Mouse (Mus musculus) midbrain, postnatal 0 days (tissue): ENCODE measurements around the gene Qpctl. TPM values are rescaled to one million over a fixed set of nuclear protein-coding genes. Genes with fewer than 3 reads are reported as not detected.

ENCODE experiments used
- ATAC-seq: fragments of 200-750 bp; cut with Nextera tagmentation; 2 replicates; pipeline ENCODE4 v1.8.0; 2017; ENCODE audit warnings: moderate number of reproducible peaks, mild to moderate bottlenecking, moderate TSS enrichment, moderate library complexity; ENCODE audit not compliant: low FRiP score
- DNase-seq: peaks from one replicate; pipeline ENCODE4 v3.0.0-alpha.2; 2015; ENCODE audit warnings: low spot score
- H3K27ac ChIP-seq: fragments of 300-500 bp; sonication (generic); 2 replicates; pipeline ENCODE4 v1.5.1; 2014; ENCODE audit warnings: low read depth, mild to moderate bottlenecking, low read length, mixed read lengths
- H3K27me3 ChIP-seq: fragments of 300-500 bp; sonication (generic); 2 replicates; pipeline ENCODE4 v1.6.1; 2014; ENCODE audit warnings: low read length, control low read depth, mixed read lengths; ENCODE audit not compliant: insufficient read depth
- H3K36me3 ChIP-seq: fragments of 300-500 bp; sonication (generic); 2 replicates; pipeline ENCODE4 v1.6.1; 2014; ENCODE audit warnings: low read length, control low read depth, mixed read lengths; ENCODE audit not compliant: insufficient read depth
- H3K4me1 ChIP-seq: fragments of 300-500 bp; sonication (generic); 2 replicates; pipeline ENCODE4 v1.6.1; 2014; ENCODE audit warnings: mild to moderate bottlenecking, control low read depth, antibody characterized with exemption, low read length, mixed read lengths; ENCODE audit not compliant: insufficient read depth
- H3K4me2 ChIP-seq: fragments of 300-500 bp; sonication (generic); 2 replicates; pipeline ENCODE4 v1.6.1; 2014; ENCODE audit warnings: low read depth, mild to moderate bottlenecking, low read length, mixed read lengths; ENCODE audit not compliant: poor library complexity, severe bottlenecking
- H3K4me3 ChIP-seq: fragments of 300-500 bp; sonication (generic); 2 replicates; pipeline ENCODE4 v1.5.1; 2014; ENCODE audit warnings: low read depth, mild to moderate bottlenecking, low read length, moderate library complexity
- H3K9ac ChIP-seq: fragments of 300-500 bp; sonication (generic); replicated peaks from 2 replicates; pipeline ENCODE4 v1.6.1; 2014; ENCODE audit warnings: mild to moderate bottlenecking, low read length, moderate library complexity, mixed read lengths; ENCODE audit not compliant: poor library complexity, severe bottlenecking
- H3K9me3 ChIP-seq: fragments of 300-500 bp; sonication (generic); 2 replicates; pipeline ENCODE4 v1.6.1; 2016; ENCODE audit warnings: low read length, control low read depth
- CTCF ChIP-seq: IDR thresholded peaks from 2 replicates; pipeline ENCODE4 v1.5.1; 2016; ENCODE audit warnings: antibody characterized with exemption, mild to moderate bottlenecking
- WGBS: fragments of 180-500 bp; shearing (Covaris S2); extraction: QIAGEN DNeasy Blood & Tissue Kit; methylation state at CpG from one replicate; pipeline ENCODE4 v1.1.7; 2014; 5-methylcytosine and 5-hydroxymethylcytosine counted together
- polyA plus RNA-seq: library from polyadenylated mRNA; unstranded; fragments of >200 nt; fragmentation: Nextera tagmentation; extraction: Ambion mirVana; gene quantifications from 2 replicates; pipeline ENCODE4 v1.2.1, GENCODE M21; 2015
- total RNA-seq: library from RNA; depleted of rRNA; stranded (reverse); fragments of >200 nt; gene quantifications from 2 replicates; pipeline ENCODE4 v1.2.3, GENCODE M21; 2014

Gene Qpctl
- total and polyA plus RNA-seq, 2 experiments from 2014 or later = 17.3 to 30.2 TPM

DNA sequence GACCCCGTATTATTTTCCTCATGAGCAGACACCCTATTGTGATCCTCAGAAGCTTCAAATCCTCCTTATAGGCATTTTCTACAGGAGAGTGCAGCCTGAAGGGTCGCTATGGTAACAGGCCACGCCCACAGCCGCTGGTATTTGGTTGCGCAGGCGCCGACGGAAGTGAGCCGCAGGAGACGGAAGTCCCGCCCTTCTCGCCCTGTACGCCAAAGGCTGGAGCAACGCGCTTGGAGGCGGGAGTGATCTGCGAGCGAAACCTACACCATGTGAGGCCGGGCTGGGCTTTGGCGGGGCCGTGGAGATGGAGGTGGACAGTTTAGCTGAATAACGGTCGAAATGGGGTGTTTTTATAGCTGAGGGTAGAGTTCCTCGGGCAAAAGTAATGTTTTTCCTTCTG is 535 bp upstream of the Qpctl start, which contains the start of gene Snrpd2:
Gene Snrpd2, plus strand, starts transcription at position 97 of the 400 bp plus-strand sequence.
- H3K4me3 ChIP-seq = peak within 1 kb of the TSS; percentile 58
- H3K27ac ChIP-seq = peak within 1 kb of the TSS; percentile 82
- TF ChIP-seq CTCF = no peak
- H3K4me2 ChIP-seq = peak within 1 kb of the TSS; percentile 67
- ATAC-seq (peak; percentile 90), DNase-seq (peak; percentile 98)
- WGBS = under 1% methylated on average over 24 of the region's 24 CpGs
- H3K4me1 ChIP-seq = peaks cover 10% of the 10 kb centered on the region; the same call in 1 of the 2 replicates
- peaks cover 35% of the 10 kb centered on the region for H3K36me3 ChIP-seq
- H3K9me3 ChIP-seq = no peaks in the 10 kb centered on the region
- peak within 1 kb of the TSS; percentile 67 for H3K9ac ChIP-seq
- no peaks in the 10 kb centered on the region for H3K27me3 ChIP-seq

DNA sequence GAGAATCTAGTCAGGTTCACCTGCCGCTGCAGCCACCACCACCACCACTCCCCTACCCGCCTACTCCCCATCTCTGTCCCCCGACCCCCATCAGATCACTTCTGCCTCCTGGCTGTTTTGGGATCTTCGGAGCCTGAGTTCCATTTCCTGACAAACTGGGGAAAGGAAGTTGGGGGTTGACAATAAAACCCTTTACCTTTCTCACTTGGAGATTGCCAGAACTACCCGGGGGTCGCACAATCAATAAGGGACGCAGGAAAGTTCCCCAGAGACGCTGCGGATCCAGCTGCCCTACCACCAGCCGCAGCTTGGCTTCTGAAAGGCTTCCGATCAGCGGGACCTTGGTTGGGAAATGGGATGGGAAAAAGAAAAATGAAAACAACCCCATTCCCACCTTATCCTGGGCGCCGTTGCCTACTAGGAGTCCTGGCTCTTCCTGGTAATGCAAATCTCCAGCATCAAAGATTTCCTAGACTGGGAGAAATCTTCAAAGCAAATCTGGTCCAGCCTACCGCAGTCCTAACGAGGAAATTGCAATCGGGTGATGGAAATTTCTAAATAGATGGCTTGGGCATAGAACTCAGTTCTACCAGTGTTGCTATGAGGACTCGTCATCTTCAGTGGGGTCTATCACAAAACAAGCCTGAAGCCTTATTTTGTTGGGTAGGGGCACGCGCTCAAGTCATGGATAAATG is 764 bp downstream of the Qpctl start:
- DNase-seq (no peak), ATAC-seq (no peak)
- H3K36me3 ChIP-seq = peaks cover 24% of the 10 kb centered on the region
- H3K4me2 ChIP-seq = peak overlapping the region; percentile 67
- H3K9ac ChIP-seq = peak overlapping the region; percentile 63
- TF ChIP-seq CTCF = no peak
- H3K9me3 ChIP-seq = no peaks in the 10 kb centered on the region
- peaks cover 10% of the 10 kb centered on the region; the same call in 1 of the 2 replicates for H3K4me1 ChIP-seq
- H3K27me3 ChIP-seq = no peaks in the 10 kb centered on the region
- H3K4me3 ChIP-seq = peak overlapping the region; percentile 58
- WGBS = 16% methylated on average over 20 of the region's 20 CpGs
- H3K27ac ChIP-seq = peak overlapping the region; percentile 82

- Histone ChIP-seq H3K4me2 (peak overlapping the region; percentile 67), H3K27ac (no peak overlapping the region), H3K4me1 (peaks cover 10% of the 10 kb centered on the region; the same call in 1 of the 2 replicates), H3K27me3 (no peaks in the 10 kb centered on the region), H3K4me3 (no peak overlapping the region), H3K9ac (no peak overlapping the region), H3K36me3 (peaks cover 17% of the 10 kb centered on the region; the same call in 1 of the 2 replicates), H3K9me3 (no peaks in the 10 kb centered on the region)
- WGBS = 63% methylated on average over 6 of the region's 6 CpGs
- TF ChIP-seq CTCF = no peak
- ATAC-seq (no peak), DNase-seq (no peak)
These were observed 1.5 kb downstream of the Qpctl start for GRCm38 (mm10) chr7:19147497-19148045.

DNA sequence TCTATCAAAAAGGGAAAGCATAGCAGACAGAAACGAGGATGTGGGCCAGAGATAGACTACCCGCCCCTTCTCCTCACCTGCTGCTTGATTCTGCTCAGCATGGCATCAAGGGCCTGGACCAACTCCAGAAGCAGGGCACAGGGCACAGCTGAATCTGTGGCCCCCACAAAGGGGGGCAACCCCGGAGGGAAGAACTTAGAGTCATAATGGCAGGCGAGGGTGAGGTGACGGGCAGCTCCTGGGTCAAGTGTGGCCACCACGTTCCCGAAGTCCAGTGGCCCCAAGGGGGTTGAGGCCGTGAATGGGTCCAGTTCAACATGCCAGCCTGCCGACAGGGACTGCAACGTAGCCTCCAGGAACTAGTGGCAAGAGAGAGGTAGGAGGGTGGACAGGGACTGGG is 2.3 kb downstream of the Qpctl start:
- ATAC-seq (no peak), DNase-seq (no peak)
- no peak overlapping the region for H3K4me3 ChIP-seq
- TF ChIP-seq CTCF = no peak
- H3K27me3 ChIP-seq = no peaks in the 10 kb centered on the region
- no peak overlapping the region for H3K9ac ChIP-seq
- H3K4me1 ChIP-seq = peaks cover 10% of the 10 kb centered on the region; the same call in 1 of the 2 replicates
- no peak overlapping the region for H3K4me2 ChIP-seq
- WGBS = 91% methylated on average over 10 of the region's 10 CpGs
- H3K27ac ChIP-seq = no peak overlapping the region
- peaks cover 12% of the 10 kb centered on the region; the same call in 1 of the 2 replicates for H3K36me3 ChIP-seq
- H3K9me3 ChIP-seq = no peaks in the 10 kb centered on the region

- Histone ChIP-seq H3K9ac (no peak overlapping the region), H3K9me3 (no peaks in the 10 kb centered on the region), H3K27me3 (no peaks in the 10 kb centered on the region), H3K4me1 (no peaks in the 10 kb centered on the region), H3K4me3 (no peak overlapping the region), H3K36me3 (peaks cover 45% of the 10 kb centered on the region), H3K4me2 (no peak overlapping the region), H3K27ac (no peak overlapping the region)
- no peak for DNase-seq
- ATAC-seq = no peak
- 40% methylated on average over 5 of the region's 5 CpGs for WGBS
- peak; percentile 59 for TF ChIP-seq CTCF
These were observed 11.7 kb downstream of the Qpctl start for GRCm38 (mm10) chr7:19137380-19137779.

DNA sequence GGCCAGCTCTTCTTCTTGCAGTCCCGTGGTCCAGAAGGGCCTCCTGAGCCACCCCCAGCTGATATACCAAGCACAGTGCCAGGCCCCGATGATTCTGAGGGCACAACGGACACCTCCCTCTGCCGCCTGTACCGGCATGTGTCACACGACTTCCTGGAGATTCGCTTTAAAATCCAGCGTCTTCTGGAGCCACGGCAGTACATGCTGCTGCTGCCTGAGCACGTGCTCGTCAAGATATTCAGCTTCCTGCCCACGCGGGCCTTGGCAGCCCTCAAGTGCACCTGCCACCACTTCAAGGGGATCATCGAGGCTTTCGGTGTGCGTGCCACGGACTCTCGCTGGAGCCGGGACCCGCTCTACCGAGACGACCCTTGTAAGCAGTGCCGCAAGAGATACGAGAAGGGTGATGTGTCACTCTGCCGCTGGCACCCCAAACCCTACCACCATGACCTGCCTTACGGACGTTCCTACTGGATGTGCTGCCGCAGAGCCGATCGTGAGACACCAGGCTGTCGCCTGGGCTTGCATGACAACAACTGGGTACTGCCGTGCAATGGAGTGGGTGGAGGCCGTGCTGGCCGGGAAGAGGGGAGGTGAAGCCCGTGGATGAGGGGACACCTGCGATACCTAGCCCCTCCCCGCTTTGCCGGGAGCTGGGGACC is 12.3 kb downstream of the Qpctl start:
- no peak for ATAC-seq
- Histone ChIP-seq H3K4me1 (no peaks in the 10 kb centered on the region), H3K9me3 (no peaks in the 10 kb centered on the region), H3K36me3 (peaks cover 45% of the 10 kb centered on the region), H3K4me3 (no peak overlapping the region), H3K4me2 (no peak overlapping the region), H3K9ac (no peak overlapping the region), H3K27me3 (no peaks in the 10 kb centered on the region), H3K27ac (no peak overlapping the region)
- no peak for TF ChIP-seq CTCF
- 93% methylated on average over 38 of the region's 38 CpGs for WGBS
- no peak for DNase-seq
